Mouse (Mus musculus) CH12.LX (cell line): ENCODE data around the gene Krr1.

ENCODE experiments used
- CTCF ChIP-seq, 2 experiments: IDR thresholded peaks in 1 of 2; conservative IDR thresholded peaks in 1 of 2; 2 replicates each; pipeline ENCODE4 v1.5.1; 2011 to 2012; ENCODE audit warnings: low read depth in 2 of 2, low read length in 2 of 2, improper control_type of control experiment in 1 of 2, inconsistent platforms in 1 of 2, mild to moderate bottlenecking in 1 of 2, moderate library complexity in 1 of 2
- ETS1 ChIP-seq: conservative IDR thresholded peaks from 2 replicates; pipeline ENCODE4 v1.6.1; 2012; ENCODE audit warnings: low read depth, mild to moderate bottlenecking, inconsistent platforms, low read length, improper control_type of control experiment, moderate library complexity
- HCFC1 ChIP-seq: IDR thresholded peaks from 2 replicates; pipeline ENCODE4 v1.6.1; 2012; ENCODE audit warnings: low read depth, mild to moderate bottlenecking, inconsistent platforms, low read length, improper control_type of control experiment
- MAZ ChIP-seq: IDR thresholded peaks from 2 replicates; pipeline ENCODE4 v1.6.1; 2012; ENCODE audit warnings: low read depth, mild to moderate bottlenecking, inconsistent platforms, low read length, improper control_type of control experiment, moderate library complexity
- MYC ChIP-seq: IDR thresholded peaks from 2 replicates; pipeline ENCODE4 v1.6.1; 2011; ENCODE audit warnings: low read depth, mild to moderate bottlenecking, improper control_type of control experiment, low read length
- POLR2A ChIP-seq: IDR thresholded peaks from 2 replicates; pipeline ENCODE4 v1.6.1; 2011; ENCODE audit warnings: low read depth, mild to moderate bottlenecking, improper control_type of control experiment, low read length
- SMC3 ChIP-seq: IDR thresholded peaks from 2 replicates; pipeline ENCODE4 v1.6.1; 2011; ENCODE audit warnings: low read depth, low read length, improper control_type of control experiment

DNA sequence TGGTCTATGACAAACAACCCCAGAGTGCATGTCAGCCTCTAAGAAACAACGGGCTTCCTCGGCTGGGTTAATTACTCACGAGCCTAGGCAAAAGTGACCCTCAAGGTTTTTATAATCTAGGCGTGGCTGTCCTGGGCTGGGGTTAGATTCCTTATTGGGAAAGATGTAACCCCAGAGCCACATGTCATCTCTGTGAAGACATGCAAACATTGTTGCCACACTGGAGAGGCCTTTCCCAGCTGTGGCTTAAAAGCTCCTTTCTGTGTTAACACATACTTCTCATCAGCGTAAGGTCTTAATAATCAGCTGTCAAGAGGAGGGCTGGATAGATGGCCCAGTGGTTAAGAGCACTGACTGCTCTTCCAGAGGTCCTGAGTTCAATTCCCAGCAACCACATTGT, 10.6 kb downstream of the Krr1 start:
- no peak for TF ChIP-seq MAZ
- no peak for TF ChIP-seq ETS1
- no peak for TF ChIP-seq HCFC1
- no peak for TF ChIP-seq SMC3
- no peak; the same call in 1 of the 2 replicates for TF ChIP-seq POLR2A
- no peak for TF ChIP-seq MYC
- TF ChIP-seq CTCF (conservative IDR thresholded peaks at IDR 0.05 in 1 of 2, IDR thresholded peaks at IDR 0.05 in 1 of 2; ENCODE audit: low read depth in 2 of 2, low read length in 2 of 2) = no peak
